Mouse (Mus musculus) frontal cortex, adult 2 months (tissue): ENCODE measurements at regions not wholly inside any gene's neighbourhood (a gene's known extent, or its start where the extent isn't known, plus 50 kb on each side); places are given as distances from the start of the nearest gene placed in this dataset.
A peak's percentile ranks its signal among the peaks of the same experiment; 100 is the strongest.

Source experiments
- DNase-seq, 2 experiments: peaks; one replicate each; pipeline ENCODE4 v3.0.0; 2022; ENCODE audit warnings: low spot score in 1 of 2; ENCODE audit errors: extremely low spot score in 1 of 2

GRCm38 (mm10) chr15:36864046-36864445 is 143.5 kb downstream of the Zfp706 start:
- peak in 1 of 2 experiments; percentile 32 for DNase-seq

DNA sequence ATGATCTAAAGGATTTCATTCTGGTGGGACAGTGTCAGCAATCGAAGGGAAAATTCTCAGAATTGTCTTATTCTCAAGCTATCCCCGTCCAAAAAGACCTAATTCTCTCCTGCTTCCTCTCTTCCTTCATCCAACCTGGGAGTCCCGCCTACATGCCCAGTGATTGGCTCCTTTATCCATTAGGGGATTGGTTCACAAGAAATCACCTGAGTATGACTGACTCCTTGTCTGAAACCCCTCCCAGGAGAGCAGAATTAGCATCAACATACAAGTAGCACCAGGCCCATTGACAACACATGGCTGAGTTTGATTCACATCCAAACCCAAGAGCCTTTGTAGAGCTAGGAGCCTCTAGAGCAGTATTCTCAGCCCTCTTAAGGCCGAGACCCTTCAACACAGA is 148.9 kb downstream of the Zfp706 start:
- DNase-seq = no peak

DNA sequence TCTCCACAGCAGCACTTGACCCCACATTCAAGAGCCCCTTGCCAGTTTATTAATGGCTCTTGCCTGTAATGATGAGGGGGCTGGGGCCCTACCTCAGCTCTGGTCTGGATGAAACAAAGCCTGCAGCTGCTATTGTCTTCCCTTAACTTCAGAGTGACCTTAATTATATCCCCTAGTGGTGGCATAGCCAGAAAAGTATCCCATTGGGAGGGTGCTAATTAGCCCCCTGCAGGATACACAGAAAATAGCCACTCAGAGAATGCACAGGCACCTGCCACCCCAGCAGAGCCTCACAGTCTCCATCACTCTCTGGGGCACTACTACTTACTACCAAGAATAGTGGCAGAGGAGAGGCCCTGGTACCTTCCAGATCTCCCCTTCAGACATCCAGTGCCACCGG is 150.0 kb downstream of the Zfp706 start:
- no peak for DNase-seq

DNA sequence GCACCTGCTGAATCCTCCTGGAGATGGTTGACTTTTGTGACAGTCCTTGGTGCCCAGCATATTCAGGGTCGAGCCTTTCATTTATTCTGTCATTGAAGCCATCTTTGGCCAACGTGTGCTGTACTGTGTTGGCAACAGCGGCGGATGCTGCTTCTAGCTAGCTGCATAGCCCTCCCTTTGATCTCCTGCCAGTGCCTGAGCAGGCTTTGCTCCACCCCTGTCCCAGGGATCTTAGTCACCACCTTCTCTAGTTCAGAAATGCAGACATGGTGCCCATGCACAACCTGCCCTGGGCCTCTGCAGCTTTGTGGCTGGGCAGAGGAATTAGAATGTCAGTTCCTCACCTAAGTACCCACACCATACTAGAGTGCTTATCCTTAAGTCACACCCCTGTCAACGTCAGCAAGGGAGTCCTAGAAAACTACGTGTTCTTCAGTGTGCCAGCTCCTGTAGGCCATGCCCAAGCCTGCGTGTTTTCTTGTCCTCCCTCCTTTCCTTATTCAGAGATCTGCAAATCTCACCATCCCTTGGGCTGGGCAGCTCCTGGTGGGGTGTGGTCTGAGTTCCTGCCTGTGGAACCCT is 151.9 kb downstream of the Zfp706 start:
- no peak for DNase-seq

DNA sequence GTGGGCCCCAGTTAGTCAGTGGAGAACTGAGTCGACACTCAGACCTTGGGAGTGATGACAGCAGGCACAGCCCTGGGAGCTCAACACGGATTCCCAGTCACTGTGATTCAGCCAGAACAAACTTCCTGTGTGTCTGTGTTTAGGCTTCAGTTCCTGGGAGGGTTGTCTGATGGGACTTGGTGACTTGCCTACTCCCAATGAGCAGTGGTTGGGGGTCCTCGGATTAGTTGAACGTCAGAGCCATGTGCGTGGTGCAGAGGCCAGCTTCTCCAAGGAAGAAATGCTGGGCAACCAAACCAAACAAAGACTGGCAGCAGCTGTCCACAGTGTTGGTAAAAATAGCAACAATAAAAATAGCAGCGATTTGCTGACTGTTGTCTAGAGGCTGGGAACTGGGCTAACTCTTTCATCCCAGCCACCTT is 152.7 kb downstream of the Zfp706 start:
- DNase-seq = no peak

DNA sequence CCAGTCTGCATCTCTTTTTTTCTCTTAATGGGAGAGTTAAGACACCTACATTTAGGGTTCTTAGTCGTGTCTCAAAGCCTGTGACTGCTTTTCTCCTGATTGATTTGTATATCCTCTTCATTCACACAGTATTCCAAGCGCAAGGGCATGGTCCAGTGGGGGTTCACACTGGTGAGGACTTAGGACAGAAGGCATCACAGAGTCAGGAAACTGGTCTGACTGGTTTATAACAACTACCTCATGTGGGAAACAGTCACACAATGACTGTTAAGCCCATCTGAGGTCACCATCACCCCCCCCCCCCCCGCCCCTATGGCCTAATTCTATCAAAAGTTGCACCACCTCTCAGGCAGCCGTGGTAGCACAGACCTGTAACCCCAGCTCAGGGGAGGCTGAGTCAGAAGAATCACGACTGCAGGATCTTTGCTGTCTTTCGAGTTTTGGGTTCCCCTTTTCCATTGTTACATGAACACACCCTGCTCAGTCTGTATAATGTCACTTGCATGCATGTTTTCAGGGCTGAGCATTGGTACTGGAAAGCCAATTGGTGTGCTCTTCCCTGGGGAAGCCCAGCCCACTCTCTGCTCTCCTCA is 155.2 kb downstream of the Zfp706 start:
- DNase-seq = no peak

- no peak for DNase-seq
Observed at GRCm38 (mm10) chr15:36848238-36848637, 159.3 kb downstream of the Zfp706 start.

DNA sequence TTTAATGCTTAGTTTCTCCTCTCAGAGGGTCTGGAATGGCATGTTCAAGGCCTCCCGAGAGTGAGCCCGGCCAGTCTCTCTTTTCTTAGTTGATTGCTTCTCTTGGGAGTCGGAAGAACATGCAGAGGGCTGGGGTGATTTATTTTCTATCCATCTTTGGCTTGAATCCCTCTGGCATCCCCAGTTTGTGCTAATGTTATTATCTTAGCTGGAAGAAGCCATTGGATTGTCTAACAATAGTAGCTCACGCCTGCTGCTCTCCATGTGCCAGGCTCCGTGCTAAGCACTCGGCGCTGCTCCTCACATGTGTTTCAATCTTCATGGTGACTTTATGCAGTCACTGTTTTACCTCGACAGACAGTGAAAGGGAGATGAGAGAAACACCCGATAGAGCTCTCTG is 160.8 kb downstream of the Zfp706 start:
- DNase-seq = no peak
